Mouse (Mus musculus): ENCODE measurements around the gene Trabd. TPM values are rescaled to one million over a fixed set of nuclear protein-coding genes. Genes with fewer than 3 reads are reported as not detected.
A peak's percentile ranks its signal among the peaks of the same experiment; 100 is the strongest.

Gene Trabd
- total and polyA plus RNA-seq, 2 experiments from 2014 or later, result 21.9 to 33.5 TPM

DNA sequence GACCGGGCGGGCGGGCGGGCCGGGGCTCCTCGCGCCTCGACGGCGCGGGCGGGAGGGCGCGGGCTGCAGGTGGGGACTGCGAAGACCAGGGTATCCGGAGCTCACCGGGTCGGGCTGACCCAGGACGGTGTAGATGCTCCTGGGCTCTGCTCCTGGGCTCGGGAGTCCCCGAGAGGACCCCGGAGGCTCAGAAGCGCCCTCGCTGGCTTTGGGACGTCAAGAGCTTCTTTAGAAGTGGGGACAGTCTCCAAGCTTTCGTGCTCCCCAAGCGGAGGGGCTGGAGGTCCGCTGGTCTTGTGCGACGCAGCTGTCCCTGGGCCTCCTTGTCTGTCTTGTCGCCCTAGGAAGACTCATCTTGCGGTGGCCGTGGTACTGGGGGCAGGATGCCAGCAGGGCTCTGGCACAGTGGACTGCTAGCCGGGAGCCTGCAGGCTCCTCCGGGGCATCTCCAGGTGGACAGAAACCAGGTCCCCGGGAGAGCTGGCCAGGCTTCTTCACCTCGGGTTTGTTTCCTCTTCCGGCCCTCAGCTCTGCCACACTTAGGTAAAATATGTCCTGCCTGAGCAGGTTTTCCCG is 1.3 kb downstream of the Trabd start:
- Histone ChIP-seq H3K27ac (ENCODE audit: low read depth, low read length) (peak overlapping the region; percentile 80), H3K27me3 (ENCODE audit: insufficient read depth, low read length) (no peaks in the 10 kb centered on the region), H3K36me3 (ENCODE audit: insufficient read depth) (peaks cover 10% of the 10 kb centered on the region; the same call in 1 of the 2 replicates), H3K4me2 (ENCODE audit: low read depth) (peak overlapping the region; percentile 81), H3K4me1 (ENCODE audit: insufficient read depth) (peaks cover 19% of the 10 kb centered on the region), H3K9me3 (ENCODE audit: low read length) (no peaks in the 10 kb centered on the region), H3K9ac (peak overlapping the region; percentile 83), H3K4me3 (ENCODE audit: low read depth, low read length) (peak overlapping the region; percentile 91)
- 0 out of 2 replicates have a peak, but pooled peaks have one; percentile 12 for TF ChIP-seq CTCF (IDR thresholded peaks at IDR 0.05; ENCODE audit: low read depth)
- DNase-seq, result peak; percentile 61
- WGBS, result 1% methylated on average over 36 of the region's 39 CpGs
- no peak; the same call in none of the 2 replicates for ATAC-seq

DNA sequence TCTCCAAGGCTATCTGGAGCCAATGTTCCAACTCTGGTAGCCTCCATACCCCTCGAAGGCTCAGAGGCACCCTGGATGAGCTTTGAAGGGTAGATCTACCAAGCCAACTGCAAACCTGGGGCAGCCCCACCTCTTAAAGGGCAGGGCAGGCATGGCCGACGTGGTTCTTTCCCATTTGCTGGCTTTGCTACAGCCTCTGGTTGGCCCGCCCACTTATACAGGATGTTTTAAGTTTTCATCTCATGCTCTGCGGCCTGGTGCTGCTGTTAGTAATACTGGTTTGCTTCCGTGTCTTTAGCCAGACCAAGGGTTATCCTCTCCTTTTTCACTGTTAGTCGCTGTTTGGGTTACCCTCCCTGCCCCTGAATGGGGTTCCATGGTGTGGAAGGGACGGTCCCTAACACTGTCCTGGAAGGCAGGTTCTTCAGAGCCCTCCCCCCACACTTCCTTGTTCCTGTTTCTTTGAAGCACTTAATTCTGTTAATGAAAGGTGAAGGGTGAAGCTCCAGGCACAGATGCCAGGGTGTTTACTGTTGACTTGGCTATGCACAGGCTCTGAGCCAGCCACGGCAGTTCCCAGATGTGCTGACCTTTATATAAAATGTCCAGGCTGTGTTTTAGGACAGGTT is 3.4 kb downstream of the Trabd start:
- H3K4me1 ChIP-seq (ENCODE audit: insufficient read depth), result peaks cover 19% of the 10 kb centered on the region
- no peak overlapping the region for H3K9ac ChIP-seq
- no peak overlapping the region for H3K4me3 ChIP-seq (ENCODE audit: low read depth, low read length)
- DNase-seq (no peak), ATAC-seq (no peak)
- H3K36me3 ChIP-seq (ENCODE audit: insufficient read depth), result peaks cover 30% of the 10 kb centered on the region
- H3K4me2 ChIP-seq (ENCODE audit: low read depth), result peak overlapping the region; percentile 8; the same call in 1 of the 2 replicates
- TF ChIP-seq CTCF (IDR thresholded peaks at IDR 0.05; ENCODE audit: low read depth), result no peak
- 76% methylated on average over 9 of the region's 9 CpGs for WGBS
- H3K27me3 ChIP-seq (ENCODE audit: insufficient read depth, low read length), result no peaks in the 10 kb centered on the region
- H3K9me3 ChIP-seq (ENCODE audit: low read length), result no peaks in the 10 kb centered on the region
- no peak overlapping the region for H3K27ac ChIP-seq (ENCODE audit: low read depth, low read length)

DNA sequence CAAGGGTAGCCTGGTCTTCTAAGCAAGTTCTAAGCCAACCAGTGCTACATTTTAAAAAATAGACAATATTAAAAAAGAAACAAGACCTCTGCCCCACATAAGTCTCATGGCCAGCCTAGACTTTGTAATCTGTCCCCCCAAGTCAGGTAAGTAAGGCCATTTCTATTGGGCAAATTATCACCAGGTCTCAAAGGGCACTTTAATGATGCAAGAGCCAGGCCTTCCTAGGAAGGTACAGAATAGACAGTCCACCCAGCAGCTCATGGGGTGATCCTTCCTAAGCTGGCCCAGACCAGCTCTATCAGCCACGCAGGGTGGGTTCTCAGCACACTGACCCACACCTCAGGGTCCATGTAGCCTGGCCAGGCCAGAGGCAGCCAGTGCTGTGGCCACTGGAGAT is 9.0 kb downstream of the Trabd start:
- H3K36me3 ChIP-seq (ENCODE audit: insufficient read depth), result peaks cover 59% of the 10 kb centered on the region
- H3K9ac ChIP-seq, result no peak overlapping the region
- H3K27me3 ChIP-seq (ENCODE audit: insufficient read depth, low read length), result no peaks in the 10 kb centered on the region
- TF ChIP-seq CTCF (IDR thresholded peaks at IDR 0.05; ENCODE audit: low read depth), result no peak
- 97% methylated on average over 1 of the region's 1 CpGs for WGBS
- DNase-seq, result no peak
- H3K4me2 ChIP-seq (ENCODE audit: low read depth), result no peak overlapping the region
- H3K4me3 ChIP-seq (ENCODE audit: low read depth, low read length), result no peak overlapping the region
- no peak overlapping the region for H3K27ac ChIP-seq (ENCODE audit: low read depth, low read length)
- H3K4me1 ChIP-seq (ENCODE audit: insufficient read depth), result peaks cover 4% of the 10 kb centered on the region; the same call in 1 of the 2 replicates
- ATAC-seq, result no peak
- H3K9me3 ChIP-seq (ENCODE audit: low read length), result no peaks in the 10 kb centered on the region

DNA sequence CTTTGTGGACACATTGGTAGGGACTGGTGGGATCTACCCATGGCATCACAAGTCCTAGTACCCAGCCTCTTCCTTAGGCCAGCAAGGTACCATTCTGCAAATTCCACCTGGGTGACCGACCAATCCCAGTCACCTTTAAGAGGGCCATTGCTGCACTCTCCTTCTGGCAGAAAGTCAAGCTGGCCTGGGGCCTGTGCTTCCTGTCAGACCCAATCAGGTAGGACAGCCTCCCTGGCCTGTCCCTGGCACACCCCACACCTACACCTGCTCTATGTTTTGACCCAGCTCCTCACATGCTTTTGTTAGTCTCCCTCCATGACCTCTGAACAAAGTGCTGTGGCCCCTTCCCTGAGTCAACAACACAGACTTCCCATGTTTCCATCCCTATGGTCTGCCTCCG is 9.9 kb downstream of the Trabd start:
- H3K9ac ChIP-seq, result no peak overlapping the region
- peaks cover 4% of the 10 kb centered on the region; the same call in 1 of the 2 replicates for H3K4me1 ChIP-seq (ENCODE audit: insufficient read depth)
- H3K9me3 ChIP-seq (ENCODE audit: low read length), result no peaks in the 10 kb centered on the region
- no peak overlapping the region for H3K4me3 ChIP-seq (ENCODE audit: low read depth, low read length)
- DNase-seq (no peak), ATAC-seq (no peak)
- no peak overlapping the region for H3K4me2 ChIP-seq (ENCODE audit: low read depth)
- H3K27ac ChIP-seq (ENCODE audit: low read depth, low read length), result no peak overlapping the region
- H3K27me3 ChIP-seq (ENCODE audit: insufficient read depth, low read length), result no peaks in the 10 kb centered on the region
- 91% methylated on average over 2 of the region's 2 CpGs for WGBS
- TF ChIP-seq CTCF (IDR thresholded peaks at IDR 0.05; ENCODE audit: low read depth), result no peak
- peaks cover 56% of the 10 kb centered on the region for H3K36me3 ChIP-seq (ENCODE audit: insufficient read depth)

DNA sequence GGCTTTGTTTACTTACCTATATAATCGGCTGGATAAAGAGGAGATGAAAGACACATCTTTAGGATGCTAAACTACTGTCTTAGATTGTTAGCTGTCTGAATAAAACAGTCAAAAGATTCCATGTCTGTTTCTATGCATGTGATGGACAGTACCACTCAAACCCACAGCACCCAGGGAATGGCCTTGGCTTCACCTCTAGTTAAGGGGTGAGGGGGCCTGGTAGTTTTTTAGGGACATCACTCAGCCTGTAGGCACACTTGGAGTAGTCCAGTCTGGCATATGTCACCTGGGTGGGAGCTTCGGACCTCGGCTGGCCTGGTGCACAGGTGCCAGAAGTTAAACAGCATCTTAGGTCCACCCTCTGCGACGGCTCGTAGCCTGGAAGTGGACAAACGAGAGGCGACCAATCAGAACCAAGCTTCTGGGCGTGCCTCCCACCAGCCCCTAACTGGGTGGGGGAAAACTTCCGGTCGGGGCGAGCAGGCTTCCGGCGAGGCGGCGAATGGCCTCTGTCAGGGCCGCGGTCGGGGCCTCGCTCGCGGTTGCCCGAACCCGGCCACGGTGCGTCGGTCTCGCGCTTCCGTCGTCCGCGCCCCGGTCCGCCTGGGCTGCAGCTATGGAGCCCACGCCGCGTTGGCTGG is 13.8 kb downstream of the Trabd start, which contains the start of gene Selenoo:
Gene Selenoo, plus strand, starts transcription at position 478 of the 641 bp plus-strand sequence.
- peaks cover 8% of the 10 kb centered on the region; the same call in 1 of the 2 replicates for H3K4me1 ChIP-seq (ENCODE audit: insufficient read depth)
- no peaks in the 10 kb centered on the region for H3K27me3 ChIP-seq (ENCODE audit: insufficient read depth, low read length)
- peak; percentile 96 for ATAC-seq
- peaks cover 35% of the 10 kb centered on the region for H3K36me3 ChIP-seq (ENCODE audit: insufficient read depth)
- 3% methylated on average over 38 of the region's 38 CpGs for WGBS
- peak within 1 kb of the TSS; percentile 97 for H3K4me3 ChIP-seq (ENCODE audit: low read depth, low read length)
- no peaks in the 10 kb centered on the region for H3K9me3 ChIP-seq (ENCODE audit: low read length)
- no peak for TF ChIP-seq CTCF (IDR thresholded peaks at IDR 0.05; ENCODE audit: low read depth)
- peak within 1 kb of the TSS; percentile 94 for H3K4me2 ChIP-seq (ENCODE audit: low read depth)
- DNase-seq, result peak; percentile 90
- peak within 1 kb of the TSS; percentile 84 for H3K27ac ChIP-seq (ENCODE audit: low read depth, low read length)
- H3K9ac ChIP-seq, result peak within 1 kb of the TSS; percentile 88

DNA sequence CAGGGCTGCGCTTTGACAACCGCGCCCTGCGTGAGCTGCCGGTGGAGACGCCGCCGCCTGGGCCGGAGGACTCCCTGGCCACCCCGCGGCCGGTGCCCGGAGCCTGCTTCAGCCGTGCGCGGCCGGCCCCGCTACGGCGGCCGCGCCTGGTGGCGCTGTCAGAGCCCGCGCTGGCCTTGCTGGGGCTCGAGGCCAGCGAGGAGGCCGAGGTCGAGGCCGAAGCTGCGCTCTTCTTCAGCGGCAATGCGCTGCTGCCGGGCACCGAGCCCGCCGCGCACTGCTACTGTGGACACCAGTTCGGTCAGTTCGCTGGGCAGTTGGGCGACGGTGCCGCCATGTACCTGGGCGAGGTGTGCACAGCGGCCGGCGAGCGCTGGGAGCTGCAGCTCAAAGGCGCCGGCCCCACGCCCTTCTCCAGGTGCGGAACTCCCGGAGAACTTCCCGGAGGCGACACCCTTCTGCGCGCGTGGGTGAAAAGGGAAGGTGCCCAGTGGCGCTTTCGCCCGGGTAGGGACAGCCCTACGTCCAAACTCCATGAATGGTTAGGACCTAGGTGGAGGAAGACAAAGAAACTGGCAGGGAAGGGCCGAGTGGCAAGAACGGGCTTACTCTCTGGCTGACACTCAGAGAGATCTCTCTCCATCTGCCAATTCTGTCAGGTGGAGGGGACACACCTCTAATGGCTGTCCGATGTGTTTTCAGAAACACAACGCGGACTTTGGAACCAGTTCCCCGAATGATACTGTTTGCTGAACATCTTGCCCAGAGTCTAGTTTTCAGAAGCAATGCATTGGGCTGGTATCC is 14.5 kb downstream of the Trabd start:
- peak overlapping the region; percentile 88 for H3K9ac ChIP-seq
- ATAC-seq (peak; percentile 67), DNase-seq (peak; percentile 33)
- H3K27ac ChIP-seq (ENCODE audit: low read depth, low read length), result peak overlapping the region; percentile 84
- peak overlapping the region; percentile 94 for H3K4me2 ChIP-seq (ENCODE audit: low read depth)
- TF ChIP-seq CTCF (IDR thresholded peaks at IDR 0.05; ENCODE audit: low read depth), result no peak
- WGBS, result 2% methylated on average over 68 of the region's 68 CpGs
- peaks cover 35% of the 10 kb centered on the region for H3K36me3 ChIP-seq (ENCODE audit: insufficient read depth)
- H3K27me3 ChIP-seq (ENCODE audit: insufficient read depth, low read length), result no peaks in the 10 kb centered on the region
- no peaks in the 10 kb centered on the region for H3K9me3 ChIP-seq (ENCODE audit: low read length)
- peaks cover 8% of the 10 kb centered on the region; the same call in 1 of the 2 replicates for H3K4me1 ChIP-seq (ENCODE audit: insufficient read depth)
- H3K4me3 ChIP-seq (ENCODE audit: low read depth, low read length), result peak overlapping the region; percentile 97
